In the genomic region with DNA sequence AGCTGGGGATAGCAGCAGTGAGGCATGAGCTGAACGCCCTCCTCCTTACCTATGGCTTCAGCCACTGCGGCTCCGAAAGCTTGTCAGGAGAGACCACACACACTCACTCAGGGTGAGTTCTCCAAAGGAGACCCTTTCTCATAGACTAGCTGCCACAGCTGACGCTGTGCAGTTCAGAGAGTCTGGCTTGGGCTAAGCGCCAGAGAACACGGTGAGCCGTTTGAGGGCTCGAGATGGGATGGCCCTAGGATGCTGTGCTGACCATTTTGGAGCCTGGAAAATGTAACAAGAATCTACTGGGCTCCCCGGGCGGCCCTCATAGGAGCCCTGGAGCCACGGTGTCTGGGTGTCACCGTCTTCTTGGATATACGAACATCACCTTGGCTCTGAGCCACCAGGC, we compare ENCODE assay signal across 20 mouse cellular contexts. TPM values are rescaled to one million over a fixed set of nuclear protein-coding genes. Genes with fewer than 3 reads are reported as not detected.
"Had no signal": no experiment of that assay in that cellular context is flagged by ENCODE, and none has a peak within 500 bp of the region (broad histone marks: within the 10 kb centered on the region; RNA-seq: fewer than 3 reads in every experiment).

No protein-coding gene starts in this region.

- H3K9me3 ChIP-seq: megakaryocyte, embryonic 14.5 days; midbrain, embryonic 10.5 days; midbrain, embryonic 13.5 days; neural tube, embryonic 13.5 days had no signal

- ATAC-seq: liver, postnatal 0 days; lung, postnatal 0 days; midbrain, embryonic 13.5 days; midbrain, embryonic 16.5 days had no signal

- H3K4me3 ChIP-seq: megakaryocyte, embryonic 14.5 days; midbrain, embryonic 10.5 days; midbrain, embryonic 13.5 days; myocyte; neural tube, embryonic 13.5 days had no signal

- DNase-seq: kidney, adult 18-20 months; kidney, adult 9 months; kidney, postnatal 14 days; kidney, postnatal 4 days; liver, postnatal 0 days; lung, embryonic 14.5 days; retina, postnatal 1 day; right cerebral cortex, postnatal 25 days; spleen, adult 18-20 months; thymus, postnatal 25 days had no signal

- H3K27me3 ChIP-seq: midbrain, embryonic 13.5 days; neural tube, embryonic 13.5 days had no signal

- H3K9ac ChIP-seq: liver, embryonic 14.5 days; liver, postnatal 0 days; lung, embryonic 14.5 days; midbrain, embryonic 13.5 days; neural tube, embryonic 13.5 days had no signal

- H3K4me1 ChIP-seq: megakaryocyte, embryonic 14.5 days had no signal

- H3K27ac ChIP-seq: liver, embryonic 14.5 days; macrophage; midbrain, embryonic 10.5 days; midbrain, embryonic 13.5 days; neural tube, embryonic 13.5 days had no signal

- H3K4me2 ChIP-seq: lung, embryonic 14.5 days; midbrain, embryonic 13.5 days; neural tube, embryonic 13.5 days had no signal

RNA-seq across cellular contexts. Expression of a gene that starts 14.9 kb away (rescaled TPM):
- total RNA-seq: monocyte, adult 5-6 weeks had no signal
